Mouse (Mus musculus) CD8-positive naive resting alpha-beta T cell, adult 2 months (primary cell): ENCODE data around the gene Dnm2.
"Not testable (repeated sequence)": the region's sequence is repeated elsewhere in the genome, so short reads cannot be mapped to it uniquely, and the experiment has no call there.

Source experiments
- DNase-seq, 2 experiments: peaks; one replicate each; pipeline ENCODE4 v3.0.0; 2022; ENCODE audit warnings: low read depth in 2 of 2, low spot score in 2 of 2

Gene Dnm2

GRCm38 (mm10) chr9:21542001-21542400, 117.3 kb downstream of the Dnm2 start:
- not testable (repeated sequence) for DNase-seq

DNA sequence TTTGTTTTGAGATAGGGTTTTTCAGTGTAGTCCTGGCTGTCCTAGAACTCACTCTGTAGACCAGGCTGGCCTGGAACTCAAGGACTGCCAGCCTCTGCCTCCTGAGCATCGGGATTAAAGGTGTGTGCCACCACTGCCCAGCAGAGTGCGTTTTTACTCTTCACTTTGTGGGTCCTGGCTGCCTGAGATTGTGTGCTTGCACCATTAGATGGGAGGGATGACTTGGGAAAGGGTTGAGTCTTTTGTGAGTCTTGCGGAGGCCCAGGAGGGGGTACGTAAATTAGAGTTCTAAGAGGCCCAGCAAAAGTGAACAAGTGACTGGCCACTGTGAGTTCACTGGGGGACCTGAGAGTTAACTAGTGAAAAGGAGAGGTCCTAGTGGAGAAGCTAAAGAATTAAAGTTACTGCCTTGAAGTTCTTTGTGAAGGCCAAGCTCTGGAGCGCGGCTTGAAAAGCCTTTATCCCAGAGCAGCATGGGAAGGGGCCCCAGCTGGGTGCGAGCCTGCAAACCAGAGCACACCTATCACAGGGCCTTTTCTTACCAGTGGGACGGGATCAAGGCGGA, 120.7 kb downstream of the Dnm2 start:
- no peak for DNase-seq

DNA sequence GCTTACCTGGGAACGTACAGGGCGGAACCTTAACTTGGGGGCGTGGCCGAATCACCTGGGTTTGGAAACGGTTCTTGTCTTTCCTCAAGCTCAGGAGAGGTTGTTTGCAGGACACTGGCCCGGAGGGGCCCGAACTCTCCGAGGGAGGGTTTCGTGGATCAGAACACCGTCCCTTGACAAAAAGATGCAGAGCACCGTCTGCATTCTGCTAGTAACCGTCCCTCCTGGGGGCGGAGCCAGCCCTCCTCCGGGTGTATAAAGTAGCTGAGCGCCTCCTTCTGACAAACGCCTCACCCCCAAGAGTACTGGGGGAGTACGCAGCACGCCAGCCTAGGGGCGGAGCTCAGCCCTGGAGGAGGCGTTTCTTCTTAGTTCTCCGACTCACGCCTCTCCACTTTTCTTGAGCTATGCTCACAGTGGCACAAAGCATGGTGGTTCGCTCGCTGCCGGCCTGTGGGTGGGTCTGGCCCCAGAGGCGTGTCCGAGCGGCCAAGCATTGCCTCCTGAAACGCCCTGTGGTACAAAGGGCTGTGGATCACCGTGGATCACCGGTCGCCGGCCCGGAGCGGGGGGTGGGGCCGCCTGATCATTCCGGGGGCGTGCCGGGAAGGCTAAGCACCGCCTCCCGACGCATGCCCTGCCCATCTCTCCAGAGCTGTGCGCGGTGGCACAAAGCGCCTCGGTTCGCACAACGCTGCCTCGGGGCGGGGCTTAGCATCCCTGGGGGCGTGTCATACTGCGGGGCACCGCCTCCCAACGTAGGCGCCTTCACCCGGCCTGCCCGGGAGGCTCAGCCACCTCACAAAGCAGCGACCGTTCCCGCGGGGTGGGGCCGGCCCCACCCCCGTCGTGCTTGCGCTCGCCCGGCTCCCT, 121.4 kb downstream of the Dnm2 start:
- DNase-seq: peak; percentile 99 to 100

GRCm38 (mm10) chr9:21546789-21547074, 122.0 kb downstream of the Dnm2 start, which contains the start of gene Carm1:
Carm1 (plus strand) TSS chr9:21546894.
- DNase-seq: no peak

DNA sequence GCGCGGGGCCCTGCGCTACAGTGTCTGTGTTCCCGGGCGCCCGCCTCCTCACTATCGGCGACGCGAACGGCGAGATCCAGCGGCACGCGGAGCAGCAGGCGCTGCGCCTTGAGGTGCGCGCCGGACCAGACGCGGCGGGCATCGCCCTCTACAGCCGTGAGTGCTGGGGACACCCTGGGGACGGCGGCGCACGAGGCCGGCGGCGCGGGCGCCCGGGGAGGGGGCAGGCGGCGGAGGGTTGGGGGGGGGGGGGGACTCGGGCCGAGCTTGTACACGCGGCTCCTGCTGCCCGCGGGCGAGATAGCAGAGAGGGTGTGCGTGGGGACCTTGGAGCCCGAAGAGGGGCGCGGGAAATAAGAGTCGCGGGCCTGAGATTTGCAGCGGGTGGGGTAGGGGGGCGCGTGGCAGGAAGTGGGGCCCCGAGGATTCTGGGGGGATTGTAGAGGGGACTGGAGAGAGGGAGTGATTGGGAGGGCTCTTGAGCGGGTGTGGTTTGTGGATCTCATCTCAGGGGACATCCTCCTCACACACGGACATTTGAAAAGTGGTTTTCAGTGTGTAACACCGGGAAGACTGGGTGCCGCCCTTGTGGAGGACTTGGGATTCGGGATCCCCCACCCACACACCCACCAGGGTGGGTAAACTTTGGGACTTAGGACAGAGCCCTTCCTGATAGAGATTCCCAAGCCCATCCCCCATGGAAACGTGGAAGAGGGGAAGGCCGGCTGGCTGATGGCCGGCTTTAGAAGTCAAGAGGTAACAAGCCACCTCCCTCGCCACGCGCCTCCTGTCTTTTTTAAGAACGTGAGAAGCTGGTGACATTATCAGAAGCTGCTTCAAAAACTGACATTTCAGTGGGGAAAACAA, 122.6 kb downstream of the Dnm2 start:
- peak; percentile 15 to 28 for DNase-seq

DNA sequence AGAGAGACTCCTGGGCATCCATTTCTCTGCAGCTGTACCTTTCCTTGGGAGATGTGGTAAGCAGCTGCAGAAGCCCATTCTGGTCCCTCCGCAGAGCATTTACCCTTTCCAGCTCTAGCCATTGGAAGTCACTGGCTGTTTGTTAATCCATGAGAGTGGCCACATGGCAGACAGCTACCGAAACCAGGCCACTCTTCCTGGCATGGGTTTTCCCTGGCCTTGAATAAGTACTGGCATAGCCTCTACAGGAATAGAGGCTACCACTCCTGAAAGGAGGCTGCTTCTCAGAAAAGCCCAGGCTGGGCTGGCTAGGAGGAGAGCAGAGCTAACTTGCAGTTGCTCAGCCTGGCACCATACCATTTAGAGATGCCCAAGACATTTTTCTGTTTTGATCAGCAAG, 126.3 kb downstream of the Dnm2 start:
- no peak for DNase-seq

GRCm38 (mm10) chr9:21553607-21554273, 129.0 kb downstream of the Dnm2 start:
- DNase-seq: no peak

GRCm38 (mm10) chr9:21555198-21555742, 130.6 kb downstream of the Dnm2 start:
- DNase-seq: no peak

DNA sequence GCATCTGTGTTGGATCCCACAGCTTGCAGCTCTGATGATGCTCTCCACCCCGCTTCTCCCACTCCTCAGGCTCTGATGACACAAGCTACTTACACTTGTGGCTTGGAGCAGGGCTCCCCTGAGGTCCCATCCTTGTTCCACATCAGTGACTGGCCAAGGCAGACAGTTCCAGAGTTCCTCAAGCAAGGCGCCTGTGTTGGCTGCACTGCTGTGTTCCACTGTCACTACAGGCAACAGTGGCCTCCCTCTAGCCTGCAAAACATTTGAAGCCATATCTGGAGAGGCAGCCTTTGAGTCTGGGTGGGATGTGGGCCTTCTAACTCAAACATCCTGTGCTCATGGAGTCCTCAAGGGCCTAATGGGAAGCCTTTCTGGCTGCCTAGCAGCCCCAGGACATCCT, 132.3 kb downstream of the Dnm2 start:
- no peak for DNase-seq
